Mouse (Mus musculus) limb, embryonic 14.5 days (tissue): ENCODE measurements around the gene Mlxip. TPM values are rescaled to one million over a fixed set of nuclear protein-coding genes. Genes with fewer than 3 reads are reported as not detected.

Source experiments
- ATAC-seq: fragments of 200-750 bp; cut with Nextera tagmentation; 2 replicates; pipeline ENCODE4 v1.8.0; 2017; ENCODE audit warnings: low read depth, moderate number of reproducible peaks, moderate TSS enrichment; ENCODE audit not compliant: low FRiP score
- DNase-seq: peaks from one replicate; pipeline ENCODE4 v3.0.0-alpha.2; 2015; ENCODE audit warnings: low spot score
- H3K27ac ChIP-seq: fragments of 300-500 bp; sonication (generic); replicated peaks from 2 replicates; pipeline ENCODE4 v1.5.1; 2014; ENCODE audit warnings: low read depth, mild to moderate bottlenecking, low read length, moderate library complexity, mixed read lengths
- H3K27me3 ChIP-seq: fragments of 300-500 bp; sonication (generic); 2 replicates; pipeline ENCODE4 v1.6.1; 2014; ENCODE audit warnings: low read length, mixed read lengths; ENCODE audit not compliant: control insufficient read depth, insufficient read depth
- H3K36me3 ChIP-seq: fragments of 300-500 bp; sonication (generic); 2 replicates; pipeline ENCODE4 v1.6.1; 2014; ENCODE audit warnings: mild to moderate bottlenecking, low read length, moderate library complexity, mixed read lengths; ENCODE audit not compliant: control insufficient read depth, insufficient read depth
- H3K4me1 ChIP-seq: fragments of 300-500 bp; sonication (generic); 2 replicates; pipeline ENCODE4 v1.6.1; 2014; ENCODE audit warnings: antibody characterized with exemption, low read length, mixed read lengths; ENCODE audit not compliant: control insufficient read depth, insufficient read depth
- H3K4me2 ChIP-seq: fragments of 300-500 bp; sonication (generic); replicated peaks from 2 replicates; pipeline ENCODE4 v1.6.1; 2014; ENCODE audit warnings: low read depth, mild to moderate bottlenecking, low read length, moderate library complexity; ENCODE audit not compliant: severe bottlenecking
- H3K4me3 ChIP-seq: fragments of 300-500 bp; sonication (generic); replicated peaks from 2 replicates; pipeline ENCODE4 v1.5.1; 2014; ENCODE audit warnings: low read length
- H3K9ac ChIP-seq: fragments of 300-500 bp; sonication (generic); 2 replicates; pipeline ENCODE4 v1.6.1; 2014; ENCODE audit warnings: mild to moderate bottlenecking, low read depth, low read length, moderate library complexity; ENCODE audit not compliant: severe bottlenecking
- H3K9me3 ChIP-seq: fragments of 300-500 bp; sonication (generic); 2 replicates; pipeline ENCODE4 v1.6.1; 2016; ENCODE audit warnings: low read length; ENCODE audit not compliant: control insufficient read depth
- POLR2A ChIP-seq: fragments of 200-500 bp; IDR thresholded peaks from 2 replicates; pipeline ENCODE4 v1.8.0; 2012; ENCODE audit warnings: inconsistent platforms, mild to moderate bottlenecking, moderate library complexity, borderline replicate concordance; ENCODE audit not compliant: insufficient read depth, insufficient read length; ENCODE audit errors: extremely low read depth
- WGBS: fragments of 180-500 bp; shearing (Covaris S2); extraction: QIAGEN DNeasy Blood & Tissue Kit; methylation state at CpG from one replicate; pipeline ENCODE4 v1.1.7; 2014; 5-methylcytosine and 5-hydroxymethylcytosine counted together
- polyA plus RNA-seq, 2 experiments: library from polyadenylated mRNA; depleted of rRNA in 1 of 2; stranded (reverse) in 1 of 2; unstranded in 1 of 2; fragments of >200 nt; fragmentation: Nextera tagmentation in 1 of 2; extraction: Ambion mirVana in 1 of 2; gene quantifications; 2 replicates each; pipeline versions ENCODE4 v1.2.1 to v1.2.3; 2012 to 2014

The Mlxip gene
- polyA plus RNA-seq (2012; rRNA removed): 28.3 and 37.8 TPM in 2 replicates
- 16.5 and 19.7 TPM in 2 replicates for polyA plus RNA-seq (2014; fragmentation: Nextera tagmentation; extraction: Ambion mirVana)

DNA sequence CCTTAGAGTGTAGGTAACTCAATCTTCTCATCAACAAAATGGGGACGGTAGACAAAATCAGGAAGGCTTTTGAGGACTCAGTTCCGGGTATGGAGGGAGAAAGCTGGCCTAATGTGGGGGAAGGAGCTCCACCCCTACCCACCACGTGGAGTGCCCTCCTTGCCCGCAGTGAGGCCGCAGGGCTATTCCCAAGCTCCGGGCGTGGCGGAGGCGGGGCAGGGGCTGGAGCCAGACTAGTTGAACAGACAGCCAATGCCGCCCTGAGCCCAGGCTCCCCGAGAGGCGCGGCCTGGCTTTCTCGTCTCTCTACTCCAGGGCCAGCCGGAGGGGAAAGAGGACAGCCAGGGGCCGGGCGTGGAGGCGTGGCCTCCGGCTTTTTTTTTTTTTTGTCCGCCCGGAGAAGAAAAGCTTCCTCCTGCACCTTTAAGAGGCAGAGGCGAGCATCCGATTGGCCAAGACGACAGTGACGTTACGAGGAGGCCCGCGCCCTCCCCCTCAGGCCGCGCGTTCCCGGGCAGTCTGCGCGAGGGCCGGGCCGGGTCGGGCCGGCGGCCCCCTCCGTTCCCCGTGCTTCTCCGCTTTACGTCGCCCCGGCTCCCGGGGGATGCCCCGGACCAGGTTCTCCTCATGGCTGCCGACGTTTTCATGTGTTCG, at the start of gene Mlxip:
Gene Mlxip (plus strand): TSS at position 496 of the 654 bp plus-strand sequence.
- peak; percentile 93 for ATAC-seq
- peak within 1 kb of the TSS; percentile 67 for H3K4me2 ChIP-seq
- WGBS: 0% methylated on average over 33 of the region's 50 CpGs
- peak within 1 kb of the TSS; percentile 93 for H3K9ac ChIP-seq
- TF ChIP-seq POLR2A: peak; percentile 95
- no peaks in the 10 kb centered on the region for H3K27me3 ChIP-seq
- H3K4me1 ChIP-seq: peaks cover 27% of the 10 kb centered on the region
- H3K27ac ChIP-seq: peak within 1 kb of the TSS; percentile 79
- H3K36me3 ChIP-seq: no peaks in the 10 kb centered on the region
- DNase-seq: peak; percentile 93
- H3K9me3 ChIP-seq: no peaks in the 10 kb centered on the region
- peak within 1 kb of the TSS; percentile 93 for H3K4me3 ChIP-seq

DNA sequence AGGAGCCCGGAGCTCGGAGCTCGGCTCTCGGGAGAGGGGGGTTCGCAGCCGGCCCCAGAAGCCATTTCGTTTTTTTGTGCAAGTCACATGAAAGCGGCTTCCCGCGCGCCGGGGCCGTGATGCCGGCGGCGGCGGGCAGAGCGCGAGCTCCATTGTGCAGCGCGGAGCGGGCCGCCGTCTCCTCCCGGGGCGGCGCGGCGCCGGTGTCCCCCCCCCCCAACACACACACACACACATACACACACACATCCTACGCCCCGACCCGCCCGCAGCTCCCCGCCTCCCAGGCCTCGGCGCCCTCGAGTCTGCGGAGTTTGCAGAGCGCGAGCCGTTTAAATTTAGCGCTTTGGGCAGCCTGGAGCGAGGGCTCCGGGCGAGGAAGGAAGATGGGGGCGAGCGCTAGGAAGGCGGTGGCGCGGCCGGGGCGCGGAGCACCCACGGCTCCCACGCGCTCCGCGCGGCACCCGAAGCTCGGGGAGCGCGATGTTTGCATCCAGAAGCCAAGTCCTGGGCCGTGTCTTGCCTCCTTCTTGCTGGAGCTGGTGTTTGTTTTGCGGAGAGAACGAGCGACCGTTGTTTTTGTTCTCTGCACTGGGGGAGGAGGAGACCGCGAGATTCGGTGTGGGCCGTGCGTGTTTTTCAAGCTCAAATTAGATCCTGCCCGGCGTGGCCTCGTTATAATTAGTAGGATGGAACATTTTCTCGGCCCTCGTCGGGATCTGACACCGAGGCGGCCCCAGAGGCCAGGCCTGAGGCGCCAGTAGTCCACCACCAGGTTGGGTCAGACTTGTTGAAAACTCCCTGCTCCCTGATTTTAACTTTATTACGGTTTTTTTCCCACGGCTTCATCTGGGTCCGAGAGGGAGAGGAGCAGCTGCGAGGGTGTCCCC, 49.4 kb upstream of the Mlxip start:
- peak; percentile 25; the same call in 1 of the 2 replicates for ATAC-seq
- under 1% methylated on average over 45 of the region's 87 CpGs for WGBS

DNA sequence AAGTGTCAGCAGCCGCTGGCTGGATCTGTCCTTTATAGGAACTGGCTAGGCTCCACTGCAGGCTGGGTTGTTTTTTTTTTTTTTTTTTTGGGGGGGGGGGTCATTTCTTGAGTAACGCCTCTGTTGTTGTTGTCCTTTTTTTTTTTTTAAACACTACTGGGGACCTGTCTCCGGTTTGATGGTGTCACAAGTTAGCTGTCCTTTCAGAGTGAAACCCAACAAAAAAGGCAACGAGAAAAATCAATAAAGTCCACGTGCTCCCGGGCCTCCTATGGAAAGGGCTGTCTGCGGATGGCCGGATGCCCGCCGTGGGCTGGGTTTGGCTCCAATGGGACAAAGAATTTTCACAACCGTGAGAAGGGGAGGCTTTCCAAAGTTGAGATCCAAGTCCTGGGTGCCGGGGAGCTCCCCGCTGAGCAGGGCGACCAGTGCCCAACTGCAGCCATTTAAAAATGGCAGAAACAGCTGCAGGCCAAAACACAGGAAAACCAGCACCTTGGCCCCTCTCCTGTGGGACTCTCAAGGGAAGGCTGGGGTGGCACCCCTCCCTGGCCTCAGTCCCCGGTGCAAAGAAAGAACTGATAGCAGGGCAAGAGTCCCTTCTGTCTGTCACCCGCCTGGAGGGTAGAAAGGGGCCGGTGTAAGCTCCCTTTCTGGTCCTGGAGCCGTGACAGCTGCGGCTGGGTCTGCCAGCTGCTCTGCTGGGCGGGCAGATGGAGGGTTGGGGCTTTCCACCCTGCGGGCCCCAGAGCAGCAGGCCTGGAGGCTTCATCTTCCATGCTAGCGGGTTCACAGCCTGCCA, 48.5 kb upstream of the Mlxip start:
- TF ChIP-seq POLR2A: no peak
- ATAC-seq (peak; percentile 46), DNase-seq (peak; percentile 73)
- H3K4me3 ChIP-seq: peak overlapping the region; percentile 91
- no peaks in the 10 kb centered on the region for H3K27me3 ChIP-seq
- peaks cover 12% of the 10 kb centered on the region for H3K4me1 ChIP-seq
- H3K27ac ChIP-seq: peak overlapping the region; percentile 97
- peak overlapping the region; percentile 81 for H3K4me2 ChIP-seq
- H3K9ac ChIP-seq: peak overlapping the region; percentile 95
- H3K36me3 ChIP-seq: no peaks in the 10 kb centered on the region; the same call in 1 of the 2 replicates
- no peaks in the 10 kb centered on the region for H3K9me3 ChIP-seq
- WGBS: 2% methylated on average over 22 of the region's 22 CpGs

More for the DNA sequence above, 49.4 kb upstream of the Mlxip start:
- no peaks in the 10 kb centered on the region for H3K36me3 ChIP-seq
- peaks cover 12% of the 10 kb centered on the region for H3K4me1 ChIP-seq
- TF ChIP-seq POLR2A: no peak
- H3K4me2 ChIP-seq: peak overlapping the region; percentile 81
- H3K9ac ChIP-seq: peak overlapping the region; percentile 95
- H3K9me3 ChIP-seq: no peaks in the 10 kb centered on the region
- DNase-seq: peak; percentile 39
- H3K27me3 ChIP-seq: no peaks in the 10 kb centered on the region
- H3K4me3 ChIP-seq: peak overlapping the region; percentile 91
- H3K27ac ChIP-seq: peak overlapping the region; percentile 97

DNA sequence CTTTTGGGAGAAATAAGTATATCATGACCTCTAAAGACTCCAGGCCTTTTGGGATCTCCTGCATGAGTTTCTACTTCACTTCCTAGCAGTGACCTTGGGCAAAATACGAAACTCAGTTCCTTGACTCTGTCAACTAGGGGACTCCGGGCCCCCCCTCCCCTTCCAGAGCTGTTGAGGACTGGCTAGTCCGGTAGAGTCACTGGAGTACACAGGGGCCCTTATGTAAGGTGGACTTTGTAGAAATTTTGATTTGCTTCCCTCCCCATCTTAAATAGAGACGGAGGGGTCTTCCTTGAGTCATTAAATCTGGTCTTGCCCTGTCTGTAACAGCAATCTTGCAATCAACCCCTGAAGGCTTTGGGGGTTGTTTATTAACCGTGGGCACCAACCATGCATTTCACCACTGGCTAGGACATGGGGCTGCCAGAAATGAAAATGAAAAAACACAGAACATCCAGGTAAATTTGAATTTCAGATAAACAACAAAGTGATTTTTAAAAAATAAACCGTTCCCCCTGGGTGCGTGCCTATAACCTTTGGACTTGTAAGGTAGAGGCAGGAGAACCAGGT, 47.8 kb upstream of the Mlxip start:
- ATAC-seq: no peak
- WGBS: 62% methylated on average over 7 of the region's 7 CpGs

More for the DNA sequence above, 47.8 kb upstream of the Mlxip start:
- H3K4me1 ChIP-seq: peaks cover 12% of the 10 kb centered on the region
- H3K9me3 ChIP-seq: no peaks in the 10 kb centered on the region
- DNase-seq: no peak
- H3K4me3 ChIP-seq: peak overlapping the region; percentile 91
- H3K27ac ChIP-seq: peak overlapping the region; percentile 97; the same call in 1 of the 2 replicates
- H3K36me3 ChIP-seq: peaks cover 3% of the 10 kb centered on the region
- TF ChIP-seq POLR2A: no peak
- peak overlapping the region; percentile 95 for H3K9ac ChIP-seq
- no peaks in the 10 kb centered on the region for H3K27me3 ChIP-seq
- H3K4me2 ChIP-seq: peak overlapping the region; percentile 81
